Mouse (Mus musculus) urinary bladder, postnatal 36 days (tissue): ENCODE data around the gene Dtx3l.

Experiments used
- DNase-seq, 2 experiments: peaks; one replicate each; pipeline ENCODE4 v3.0.0; 2022; ENCODE audit warnings: low spot score in 2 of 2, mixed read lengths in 1 of 2

Dtx3l gene

GRCm38 (mm10) chr16:35888174-35888573 is 50.8 kb downstream of the Dtx3l start:
- DNase-seq = no peak
